Mouse (Mus musculus) mesoderm, embryonic 11.5 days (tissue): ENCODE measurements around the gene Ascc2.

Experiments used
- DNase-seq: peaks from one replicate; pipeline ENCODE4 v3.0.0-alpha.2; 2012; ENCODE audit warnings: low read depth, low spot score

The Ascc2 gene

GRCm38 (mm10) chr11:4720393-4720792 lies 82.8 kb downstream of the Ascc2 start:
- DNase-seq: no peak

- no peak for DNase-seq
Observed at GRCm38 (mm10) chr11:4720900-4721580, 83.5 kb downstream of the Ascc2 start.

GRCm38 (mm10) chr11:4721728-4722127 lies 84.2 kb downstream of the Ascc2 start:
- no peak for DNase-seq

GRCm38 (mm10) chr11:4729603-4730002 lies 92.1 kb downstream of the Ascc2 start:
- DNase-seq: no peak

GRCm38 (mm10) chr11:4730096-4730495 lies 92.5 kb downstream of the Ascc2 start:
- no peak for DNase-seq

- DNase-seq: no peak
Observed at GRCm38 (mm10) chr11:4730913-4731312, 93.4 kb downstream of the Ascc2 start.

- DNase-seq: no peak
Observed at GRCm38 (mm10) chr11:4731781-4732180, 94.2 kb downstream of the Ascc2 start.

GRCm38 (mm10) chr11:4734179-4734578 lies 96.6 kb downstream of the Ascc2 start:
- DNase-seq: no peak
